Comparison of ENCODE assay signal across 15 mouse cellular contexts in the genomic region with DNA sequence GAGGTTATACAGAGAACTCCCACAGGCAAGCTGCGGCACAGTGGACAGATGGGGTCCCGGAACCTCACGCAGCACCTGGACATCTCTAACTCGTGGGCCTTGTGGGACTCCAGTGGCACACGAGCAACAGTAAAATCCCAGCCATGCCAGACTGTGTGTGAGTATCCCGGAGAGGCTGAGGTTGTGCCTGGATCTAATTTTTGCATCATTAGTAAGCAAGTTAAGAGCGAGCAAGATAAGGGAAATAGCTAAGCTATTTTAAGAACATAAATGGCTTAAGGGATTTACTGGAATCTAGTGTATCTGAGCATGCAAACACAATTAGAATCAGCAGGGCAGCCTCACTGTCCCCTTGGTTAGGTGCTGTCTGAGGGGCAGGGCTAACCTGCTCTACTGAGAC.
"Had no signal": no experiment of that assay in that cellular context is flagged by ENCODE, and none has a peak within 500 bp of the region (broad histone marks: within the 10 kb centered on the region; RNA-seq: fewer than 3 reads in every experiment).

No protein-coding gene starts in this region.

- H3K9me3 ChIP-seq: limb, embryonic 13.5 days; midbrain, embryonic 10.5 days; neural tube, embryonic 12.5 days had no signal

- H3K27me3 ChIP-seq: limb, embryonic 13.5 days; neural tube, embryonic 12.5 days had no signal

- H3K9ac ChIP-seq: limb, embryonic 13.5 days; liver, embryonic 14.5 days; neural tube, embryonic 12.5 days had no signal

- DNase-seq: kidney, postnatal 4 days; left cerebral cortex, postnatal 4 days; lung, adult 2 months; lung, postnatal 10 days; lung, postnatal 4 days; midbrain, embryonic 14.5 days; right cerebral cortex, adult 18-20 months; right cerebral cortex, postnatal 25 days; thymus, postnatal 36 days had no signal

- H3K27ac ChIP-seq: kidney, postnatal 0 days; layer of hippocampus, adult 2 months; limb, embryonic 13.5 days; liver, embryonic 14.5 days; midbrain, embryonic 10.5 days; neural tube, embryonic 12.5 days had no signal

- H3K4me2 ChIP-seq: limb, embryonic 13.5 days; neural tube, embryonic 12.5 days had no signal

- H3K4me3 ChIP-seq: layer of hippocampus, adult 2 months; limb, embryonic 13.5 days; midbrain, embryonic 10.5 days; neural tube, embryonic 12.5 days had no signal
